Mouse (Mus musculus) stomach, postnatal 0 days (tissue): ENCODE measurements around the gene Hgf.

Experiments used
- CTCF ChIP-seq: IDR thresholded peaks from 2 replicates; pipeline ENCODE4 v1.5.1; 2016; ENCODE audit warnings: antibody characterized with exemption, low read depth, mild to moderate bottlenecking, moderate library complexity
- EP300 ChIP-seq: optimal IDR thresholded peaks from 2 replicates; pipeline ENCODE3; 2016; ENCODE audit warnings: antibody characterized with exemption

DNA sequence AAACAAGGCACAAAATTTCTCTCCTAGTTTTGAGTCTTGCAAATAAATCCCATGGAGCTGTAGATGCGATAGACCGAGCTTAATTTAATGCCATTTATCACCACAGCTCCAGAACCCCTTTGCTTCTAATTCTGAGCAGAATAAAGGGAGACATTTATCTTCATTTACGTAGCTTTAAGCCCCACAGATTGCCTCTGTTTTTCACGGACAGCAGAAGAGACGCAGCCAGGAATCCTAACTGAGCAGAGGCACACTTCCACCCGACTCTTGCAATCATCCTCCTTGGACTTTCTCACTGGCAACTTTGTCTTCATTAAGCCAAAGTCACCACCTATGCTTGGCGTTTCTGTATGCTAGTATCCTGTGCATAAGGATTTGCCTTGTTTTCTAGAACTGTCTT lies 93.1 kb downstream of the Hgf start:
- TF ChIP-seq CTCF, result no peak
- TF ChIP-seq EP300, result no peak
